Mouse (Mus musculus) embryonic facial prominence, embryonic 12.5 days (tissue): ENCODE measurements around the gene Acot13. TPM values are rescaled to one million over a fixed set of nuclear protein-coding genes. Genes with fewer than 3 reads are reported as not detected.

Source experiments
- ATAC-seq: fragments of 200-750 bp; cut with Nextera tagmentation; 2 replicates; pipeline ENCODE4 v1.8.0; 2017; ENCODE audit not compliant: insufficient number of reproducible peaks, insufficient read depth, low FRiP score, low TSS enrichment
- H3K27ac ChIP-seq: fragments of 300-500 bp; sonication (generic); 2 replicates; pipeline ENCODE4 v1.5.1; 2016; ENCODE audit warnings: mild to moderate bottlenecking
- H3K27me3 ChIP-seq: fragments of 300-500 bp; sonication (generic); 2 replicates; pipeline ENCODE4 v1.6.1; 2016; ENCODE audit warnings: mild to moderate bottlenecking, moderate library complexity
- H3K36me3 ChIP-seq: fragments of 300-500 bp; sonication (generic); 2 replicates; pipeline ENCODE4 v1.6.1; 2016; ENCODE audit warnings: mild to moderate bottlenecking
- H3K4me1 ChIP-seq: fragments of 300-500 bp; sonication (generic); 2 replicates; pipeline ENCODE4 v1.6.1; 2016
- H3K4me2 ChIP-seq: fragments of 300-500 bp; sonication (generic); replicated peaks from 2 replicates; pipeline ENCODE4 v1.6.1; 2016; ENCODE audit warnings: mild to moderate bottlenecking, moderate library complexity
- H3K4me3 ChIP-seq: fragments of 300-500 bp; sonication (generic); 2 replicates; pipeline ENCODE4 v1.5.1; 2016; ENCODE audit warnings: mild to moderate bottlenecking
- H3K9ac ChIP-seq: fragments of 300-500 bp; sonication (generic); 2 replicates; pipeline ENCODE4 v1.6.1; 2016; ENCODE audit warnings: mild to moderate bottlenecking, moderate library complexity
- H3K9me3 ChIP-seq: fragments of 300-500 bp; sonication (generic); 2 replicates; pipeline ENCODE4 v1.6.1; 2016; ENCODE audit warnings: mild to moderate bottlenecking, moderate library complexity
- WGBS: fragments of 180-500 bp; shearing (Covaris S2); methylation state at CpG from one replicate; pipeline ENCODE4 v1.1.7; 2016; 5-methylcytosine and 5-hydroxymethylcytosine counted together
- polyA plus RNA-seq: library from polyadenylated mRNA; unstranded; fragments of >200 nt; fragmentation: Nextera tagmentation; extraction: Ambion mirVana; gene quantifications from 2 replicates; pipeline ENCODE4 v1.2.1, GENCODE M21; 2016

Acot13 gene
- polyA plus RNA-seq, result 64.9 and 66.1 TPM in 2 replicates

DNA sequence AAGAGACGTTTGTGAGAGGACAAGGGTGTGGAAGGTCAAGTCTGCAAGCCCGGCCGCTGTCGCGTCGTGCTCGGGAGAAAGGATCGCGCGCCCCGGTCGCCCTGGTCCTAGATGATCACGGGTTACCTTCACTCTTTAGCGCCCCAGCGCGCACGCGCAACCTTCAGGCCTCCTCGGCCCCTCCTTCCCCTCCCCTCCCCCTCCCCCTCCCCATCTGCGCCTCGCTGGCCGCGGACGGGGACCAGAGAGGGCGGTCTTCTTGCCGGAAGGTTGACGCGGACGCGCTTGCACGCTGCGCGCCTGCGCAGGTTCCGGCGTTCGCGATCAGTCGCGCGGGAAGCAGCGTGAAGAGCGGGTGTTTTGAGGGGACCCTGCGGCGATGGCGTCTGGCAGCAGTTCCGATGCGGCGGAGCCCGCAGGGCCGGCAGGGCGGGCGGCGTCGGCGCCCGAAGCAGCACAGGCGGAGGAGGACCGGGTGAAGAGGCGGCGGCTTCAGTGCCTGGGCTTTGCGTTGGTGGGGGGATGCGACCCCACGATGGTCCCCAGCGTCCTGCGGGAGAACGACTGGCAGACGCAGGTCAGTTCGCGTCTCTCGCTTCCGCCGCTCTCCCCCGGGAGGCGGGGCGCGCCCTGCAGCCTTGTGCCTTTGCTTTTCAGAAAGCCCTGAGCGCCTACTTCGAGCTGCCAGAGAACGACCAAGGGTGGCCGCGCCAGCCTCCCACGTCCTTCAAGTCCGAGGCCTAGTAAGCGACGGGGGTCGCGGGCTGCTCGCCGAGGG is at the start of gene Acot13, which contains the start of gene Tdp2:
Gene Acot13 (minus strand): TSS at position 188 of the 778 bp plus-strand sequence.
Gene Tdp2 (plus strand): TSS at position 327 of the 778 bp plus-strand sequence.
- H3K27me3 ChIP-seq, result no peaks in the 10 kb centered on the region
- H3K4me3 ChIP-seq, result peak within 1 kb of the TSS; percentile 95
- H3K9ac ChIP-seq, result peak within 1 kb of the TSS; percentile 94
- peak; percentile 93 for ATAC-seq
- H3K27ac ChIP-seq, result peak within 1 kb of the TSS; percentile 94
- peaks cover 13% of the 10 kb centered on the region for H3K4me1 ChIP-seq
- H3K4me2 ChIP-seq, result peak within 1 kb of the TSS; percentile 85
- H3K36me3 ChIP-seq, result no peaks in the 10 kb centered on the region
- H3K9me3 ChIP-seq, result no peaks in the 10 kb centered on the region
- under 1% methylated on average over 89 of the region's 90 CpGs for WGBS

DNA sequence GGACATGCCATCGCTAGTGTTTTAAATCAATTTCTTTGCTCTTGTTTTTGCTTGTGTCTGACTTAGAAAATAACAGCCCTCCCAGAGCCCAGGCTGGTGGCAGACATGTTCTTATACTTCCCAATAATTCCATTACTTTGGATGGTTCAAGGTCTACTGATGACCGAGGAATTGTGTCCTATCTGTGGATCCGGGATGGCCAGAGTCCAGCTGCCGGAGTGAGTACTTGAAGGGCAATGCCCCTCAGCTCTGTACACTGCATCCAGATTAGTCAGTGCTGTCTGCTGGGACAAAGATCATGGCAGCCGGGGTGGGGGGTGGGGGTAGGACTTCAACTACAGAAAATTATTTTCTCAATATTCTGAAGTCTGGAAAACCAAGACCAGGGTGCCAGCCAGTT is 49.4 kb upstream of the Acot13 start:
- ATAC-seq, result no peak
- WGBS, result 90% methylated on average over 5 of the region's 5 CpGs
- Histone ChIP-seq H3K27me3 (no peaks in the 10 kb centered on the region), H3K4me2 (no peak overlapping the region), H3K4me1 (no peaks in the 10 kb centered on the region), H3K9ac (no peak overlapping the region), H3K27ac (no peak overlapping the region), H3K9me3 (0 out of 2 replicates have a peak, but pooled peaks cover 1% of the 10 kb centered on the region), H3K36me3 (no peaks in the 10 kb centered on the region), H3K4me3 (no peak overlapping the region)

DNA sequence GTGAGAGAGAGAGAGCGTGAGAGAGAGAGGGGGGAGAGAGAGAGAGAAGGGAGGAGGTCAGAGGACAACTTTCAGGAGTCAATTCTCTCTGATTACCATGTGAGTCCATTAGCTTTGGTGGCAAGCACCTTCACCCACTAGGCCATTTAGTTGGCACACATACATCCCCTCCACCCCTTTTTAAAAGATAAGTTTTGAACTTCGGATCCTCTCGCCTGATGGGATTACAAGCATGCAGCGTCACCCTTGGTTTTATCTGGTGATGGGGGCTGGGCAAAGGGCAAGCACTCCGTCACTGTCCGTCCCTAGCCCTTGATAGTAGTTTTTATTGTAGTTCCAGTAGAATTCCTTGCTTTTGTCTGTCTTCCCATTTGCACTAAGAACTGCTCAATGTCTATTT is 48.9 kb upstream of the Acot13 start:
- H3K36me3 ChIP-seq, result no peaks in the 10 kb centered on the region
- WGBS, result 87% methylated on average over 6 of the region's 6 CpGs
- ATAC-seq, result no peak

DNA sequence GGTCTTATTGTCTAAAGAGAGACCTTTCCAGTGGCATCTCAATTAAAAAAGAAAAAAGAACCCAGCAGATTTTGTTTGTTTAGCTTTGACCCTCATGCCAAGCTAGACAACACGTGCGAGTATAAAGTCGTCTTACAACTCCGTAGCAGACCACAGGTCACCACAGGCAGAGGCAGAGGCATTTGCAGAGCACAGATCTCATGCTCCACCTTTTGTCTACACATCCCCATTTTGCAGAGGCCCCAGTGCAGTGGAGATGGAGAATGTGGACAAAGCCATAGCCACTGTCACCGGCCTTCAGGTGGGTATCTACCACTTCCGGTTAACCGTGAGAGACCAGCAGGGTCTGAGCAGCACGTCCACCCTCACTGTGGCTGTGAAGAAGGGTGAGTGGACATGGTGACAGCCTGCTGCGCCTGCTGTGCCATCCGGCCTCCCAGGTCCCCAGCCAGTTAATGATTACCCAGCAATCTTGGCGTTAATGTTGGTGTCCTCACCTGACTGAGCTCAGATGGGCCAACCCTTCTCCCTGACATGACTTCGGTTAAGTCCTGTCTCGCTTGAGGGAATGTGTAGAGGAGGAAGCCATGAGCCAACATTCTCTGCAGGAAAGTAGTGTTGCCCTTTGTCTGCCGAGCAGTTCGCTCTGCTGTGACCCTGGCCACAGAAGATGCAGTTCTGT is 48.2 kb upstream of the Acot13 start:
- ATAC-seq, result no peak
- Histone ChIP-seq H3K36me3 (no peaks in the 10 kb centered on the region), H3K4me3 (no peak overlapping the region), H3K27ac (no peak overlapping the region), H3K9ac (no peak overlapping the region), H3K4me2 (no peak overlapping the region), H3K4me1 (no peaks in the 10 kb centered on the region), H3K9me3 (0 out of 2 replicates have a peak, but pooled peaks cover 6% of the 10 kb centered on the region), H3K27me3 (no peaks in the 10 kb centered on the region)
- 88% methylated on average over 15 of the region's 15 CpGs for WGBS

More for the DNA sequence above, 48.9 kb upstream of the Acot13 start:
- Histone ChIP-seq H3K9ac (no peak overlapping the region), H3K27ac (no peak overlapping the region), H3K27me3 (no peaks in the 10 kb centered on the region), H3K4me3 (no peak overlapping the region), H3K9me3 (0 out of 2 replicates have a peak, but pooled peaks cover 6% of the 10 kb centered on the region), H3K4me1 (no peaks in the 10 kb centered on the region), H3K4me2 (no peak overlapping the region)

DNA sequence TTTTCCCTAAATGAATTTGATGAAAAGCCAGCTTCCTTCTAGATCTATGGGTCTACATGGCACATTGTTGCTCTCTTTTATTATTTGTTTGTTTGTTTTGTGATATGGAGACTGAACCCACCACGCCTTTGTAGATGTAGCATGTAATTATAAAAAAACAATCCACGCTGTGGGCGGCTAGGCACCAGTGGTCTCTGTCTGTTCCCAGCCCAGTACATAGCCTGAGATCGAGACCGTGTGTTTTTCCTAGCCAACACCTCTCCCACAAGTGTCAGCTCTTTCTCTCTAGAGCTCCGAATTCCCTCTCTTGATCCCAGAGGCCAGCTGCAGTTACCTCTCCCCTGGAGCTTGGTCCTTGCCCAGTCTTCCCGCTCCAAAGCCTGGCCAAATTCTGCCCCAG is 36.9 kb upstream of the Acot13 start:
- Histone ChIP-seq H3K4me3 (no peak overlapping the region), H3K4me2 (no peak overlapping the region), H3K36me3 (no peaks in the 10 kb centered on the region), H3K27me3 (no peaks in the 10 kb centered on the region), H3K9ac (no peak overlapping the region), H3K9me3 (no peaks in the 10 kb centered on the region), H3K27ac (no peak overlapping the region), H3K4me1 (no peaks in the 10 kb centered on the region)
- 87% methylated on average over 7 of the region's 7 CpGs for WGBS
- ATAC-seq, result no peak

DNA sequence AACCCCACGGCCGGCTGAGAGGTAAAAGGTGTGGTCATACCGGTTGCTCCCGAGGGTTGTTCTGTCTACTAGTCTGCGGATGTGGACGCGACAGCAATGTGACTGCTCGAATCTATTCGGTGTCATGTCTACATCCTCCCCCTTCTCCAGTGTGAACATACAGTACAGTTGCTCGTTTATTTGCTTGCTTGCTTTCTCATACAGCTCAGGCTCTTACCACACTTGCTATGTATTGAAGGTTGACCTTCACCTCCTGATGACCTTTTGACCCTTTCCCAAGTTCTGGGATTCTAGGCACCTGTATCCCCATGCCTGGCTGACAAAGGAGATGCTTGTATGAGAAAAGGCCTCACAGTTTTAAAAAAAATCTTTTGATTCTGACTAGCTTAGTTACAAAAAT is 36.4 kb upstream of the Acot13 start:
- Histone ChIP-seq H3K4me1 (no peaks in the 10 kb centered on the region), H3K4me3 (no peak overlapping the region), H3K27me3 (no peaks in the 10 kb centered on the region), H3K4me2 (no peak overlapping the region), H3K9me3 (no peaks in the 10 kb centered on the region), H3K9ac (no peak overlapping the region), H3K27ac (no peak overlapping the region), H3K36me3 (no peaks in the 10 kb centered on the region)
- 90% methylated on average over 10 of the region's 10 CpGs for WGBS
- no peak for ATAC-seq

DNA sequence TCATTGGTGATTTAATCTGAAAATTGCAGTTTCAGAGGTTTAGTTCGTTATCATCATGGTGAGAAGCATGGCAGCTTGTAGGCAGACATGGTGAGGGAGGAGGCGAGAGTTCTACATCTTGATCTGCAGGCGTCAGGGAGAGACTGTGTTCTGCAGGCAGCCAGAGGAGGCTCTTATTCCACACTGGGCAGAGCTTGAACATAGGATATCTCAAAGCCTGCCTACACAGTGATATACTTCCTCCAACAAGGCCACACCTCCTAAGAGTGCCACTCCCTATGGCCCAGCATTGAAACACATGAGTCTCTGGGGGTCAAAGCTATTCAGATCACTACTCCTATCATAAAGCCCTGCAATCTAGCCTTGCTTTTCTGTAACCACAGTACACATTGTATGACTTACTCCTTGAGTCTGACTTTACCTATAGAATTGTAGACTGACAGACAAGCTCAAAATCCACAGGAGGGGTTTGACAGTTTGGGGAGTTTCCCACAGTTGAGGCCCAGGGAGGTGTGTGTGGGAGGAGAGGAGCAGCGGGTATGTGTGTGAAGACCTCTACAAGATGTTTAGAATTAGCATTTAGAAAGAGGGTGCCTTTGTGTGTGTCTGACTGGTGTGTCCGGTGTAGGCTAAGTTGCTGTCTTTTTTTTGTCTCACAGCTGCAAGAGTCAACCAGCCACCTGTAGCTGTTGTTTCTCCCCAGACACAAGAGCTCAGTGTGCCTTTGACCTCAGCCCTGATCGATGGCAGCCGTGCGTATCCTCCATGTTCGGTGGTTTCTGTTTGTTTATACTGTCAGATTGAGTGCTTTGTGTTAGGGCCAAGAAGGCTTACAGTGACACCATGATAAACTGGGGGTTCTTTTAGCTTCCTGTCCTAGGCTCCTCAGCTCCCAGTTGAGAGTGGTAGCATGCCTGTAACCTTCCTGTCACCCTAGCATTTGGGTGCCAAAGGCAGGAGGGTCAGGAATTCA is 35.4 kb upstream of the Acot13 start:
- Histone ChIP-seq H3K4me2 (no peak overlapping the region), H3K27ac (no peak overlapping the region), H3K9me3 (no peaks in the 10 kb centered on the region), H3K27me3 (no peaks in the 10 kb centered on the region), H3K4me3 (no peak overlapping the region), H3K36me3 (no peaks in the 10 kb centered on the region), H3K9ac (no peak overlapping the region), H3K4me1 (no peaks in the 10 kb centered on the region)
- no peak for ATAC-seq
- 68% methylated on average over 9 of the region's 9 CpGs for WGBS

DNA sequence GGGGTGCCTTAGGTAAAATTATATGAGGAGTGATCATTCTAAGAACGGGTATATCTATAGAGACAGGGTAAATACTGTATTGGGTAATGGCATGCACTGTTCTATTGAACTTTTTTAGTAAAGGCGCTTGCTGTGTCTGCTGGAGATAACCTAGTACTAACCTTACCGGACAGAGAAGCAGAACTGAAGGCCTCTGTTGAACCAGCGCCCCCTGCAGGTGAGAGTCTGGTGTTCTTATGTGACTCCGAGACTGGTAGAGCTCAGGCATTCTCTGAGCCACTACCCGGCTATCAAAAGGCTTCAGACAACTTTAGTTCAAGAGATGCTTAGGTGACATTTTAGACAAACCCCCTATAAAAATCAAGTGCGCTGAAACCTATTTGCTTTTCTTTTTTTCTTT is 31.2 kb upstream of the Acot13 start:
- WGBS, result 61% methylated on average over 7 of the region's 7 CpGs
- no peaks in the 10 kb centered on the region for H3K27me3 ChIP-seq
- no peaks in the 10 kb centered on the region for H3K36me3 ChIP-seq
- no peak overlapping the region for H3K4me3 ChIP-seq
- no peak overlapping the region for H3K27ac ChIP-seq
- no peaks in the 10 kb centered on the region for H3K9me3 ChIP-seq
- H3K9ac ChIP-seq, result no peak overlapping the region
- no peaks in the 10 kb centered on the region for H3K4me1 ChIP-seq
- H3K4me2 ChIP-seq, result no peak overlapping the region
- no peak for ATAC-seq

DNA sequence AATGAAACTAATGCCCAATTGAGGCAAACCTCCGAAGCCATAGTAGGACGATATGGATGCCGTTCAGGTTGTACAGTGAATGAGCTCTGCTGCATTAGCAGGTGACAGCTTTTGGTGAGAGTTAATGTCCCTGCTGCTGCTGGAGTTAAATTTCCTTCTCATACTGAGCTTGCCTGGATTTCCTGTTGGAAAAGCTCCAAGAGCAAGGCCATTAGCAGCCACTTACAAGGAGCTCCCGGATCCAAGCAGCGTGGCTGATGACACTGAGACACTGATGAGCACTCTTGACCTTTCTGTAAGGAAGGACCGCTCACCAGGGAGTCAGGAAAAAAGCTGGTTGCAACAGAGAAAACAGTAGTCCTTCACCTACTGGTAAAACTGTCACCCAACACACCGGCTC is 30.7 kb upstream of the Acot13 start:
- H3K9me3 ChIP-seq, result no peaks in the 10 kb centered on the region
- no peaks in the 10 kb centered on the region for H3K27me3 ChIP-seq
- WGBS, result 72% methylated on average over 7 of the region's 7 CpGs

DNA sequence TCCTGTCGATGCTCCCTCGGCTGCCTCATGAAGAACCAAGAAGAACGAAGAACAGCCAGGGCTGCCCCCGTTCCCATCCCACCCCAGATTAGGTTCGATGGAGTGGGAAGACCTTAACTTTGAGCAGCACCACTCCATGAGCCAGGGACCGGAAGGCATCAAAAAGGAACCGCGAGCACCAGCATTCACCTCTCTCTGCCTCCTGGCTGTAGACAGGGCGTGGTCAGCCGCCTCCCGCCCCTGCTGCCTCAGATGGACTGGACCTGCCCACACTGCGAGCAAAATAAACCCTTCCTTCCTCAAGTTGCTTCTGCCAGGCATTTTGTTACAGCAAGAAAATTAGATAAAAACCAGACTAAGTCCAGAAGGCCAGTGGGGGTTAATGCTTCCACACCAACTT is 29.7 kb upstream of the Acot13 start:
- 81% methylated on average over 12 of the region's 12 CpGs for WGBS
- Histone ChIP-seq H3K4me2 (no peak overlapping the region), H3K4me3 (no peak overlapping the region), H3K4me1 (no peaks in the 10 kb centered on the region), H3K9me3 (no peaks in the 10 kb centered on the region), H3K9ac (no peak overlapping the region), H3K27me3 (no peaks in the 10 kb centered on the region), H3K27ac (no peak overlapping the region), H3K36me3 (no peaks in the 10 kb centered on the region)
- ATAC-seq, result no peak

More for the DNA sequence above, 30.7 kb upstream of the Acot13 start:
- H3K4me2 ChIP-seq, result no peak overlapping the region
- no peaks in the 10 kb centered on the region for H3K36me3 ChIP-seq
- H3K4me1 ChIP-seq, result no peaks in the 10 kb centered on the region
- H3K9ac ChIP-seq, result no peak overlapping the region
- no peak overlapping the region for H3K27ac ChIP-seq
- H3K4me3 ChIP-seq, result no peak overlapping the region
- no peak for ATAC-seq

DNA sequence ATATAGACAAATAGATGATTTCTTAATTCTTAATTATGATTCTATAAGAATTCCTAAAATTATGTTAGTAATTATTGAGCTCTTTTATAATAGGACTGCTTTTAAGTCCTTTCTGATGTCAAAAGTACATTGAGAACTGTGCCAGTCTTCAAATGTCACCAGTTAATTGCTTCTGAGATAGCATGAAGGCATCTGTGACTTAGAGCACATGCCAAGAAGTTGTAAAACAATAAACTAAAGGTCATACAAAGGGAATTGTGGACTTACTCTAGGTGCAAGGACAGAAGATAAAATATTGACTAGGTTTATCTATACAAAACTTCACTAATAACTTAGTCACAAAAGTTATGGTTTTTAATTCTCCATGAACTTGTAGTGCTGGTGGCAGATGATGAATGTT is 27.8 kb upstream of the Acot13 start:
- no peaks in the 10 kb centered on the region for H3K4me1 ChIP-seq
- no peaks in the 10 kb centered on the region for H3K36me3 ChIP-seq
- no peak overlapping the region for H3K27ac ChIP-seq
- H3K4me2 ChIP-seq, result no peak overlapping the region
- H3K4me3 ChIP-seq, result no peak overlapping the region
- no peaks in the 10 kb centered on the region for H3K27me3 ChIP-seq
- no peaks in the 10 kb centered on the region for H3K9me3 ChIP-seq
- no peak overlapping the region for H3K9ac ChIP-seq
- no peak for ATAC-seq
